Mouse (Mus musculus): ENCODE measurements around the gene Slc22a15.

Gene Slc22a15

DNA sequence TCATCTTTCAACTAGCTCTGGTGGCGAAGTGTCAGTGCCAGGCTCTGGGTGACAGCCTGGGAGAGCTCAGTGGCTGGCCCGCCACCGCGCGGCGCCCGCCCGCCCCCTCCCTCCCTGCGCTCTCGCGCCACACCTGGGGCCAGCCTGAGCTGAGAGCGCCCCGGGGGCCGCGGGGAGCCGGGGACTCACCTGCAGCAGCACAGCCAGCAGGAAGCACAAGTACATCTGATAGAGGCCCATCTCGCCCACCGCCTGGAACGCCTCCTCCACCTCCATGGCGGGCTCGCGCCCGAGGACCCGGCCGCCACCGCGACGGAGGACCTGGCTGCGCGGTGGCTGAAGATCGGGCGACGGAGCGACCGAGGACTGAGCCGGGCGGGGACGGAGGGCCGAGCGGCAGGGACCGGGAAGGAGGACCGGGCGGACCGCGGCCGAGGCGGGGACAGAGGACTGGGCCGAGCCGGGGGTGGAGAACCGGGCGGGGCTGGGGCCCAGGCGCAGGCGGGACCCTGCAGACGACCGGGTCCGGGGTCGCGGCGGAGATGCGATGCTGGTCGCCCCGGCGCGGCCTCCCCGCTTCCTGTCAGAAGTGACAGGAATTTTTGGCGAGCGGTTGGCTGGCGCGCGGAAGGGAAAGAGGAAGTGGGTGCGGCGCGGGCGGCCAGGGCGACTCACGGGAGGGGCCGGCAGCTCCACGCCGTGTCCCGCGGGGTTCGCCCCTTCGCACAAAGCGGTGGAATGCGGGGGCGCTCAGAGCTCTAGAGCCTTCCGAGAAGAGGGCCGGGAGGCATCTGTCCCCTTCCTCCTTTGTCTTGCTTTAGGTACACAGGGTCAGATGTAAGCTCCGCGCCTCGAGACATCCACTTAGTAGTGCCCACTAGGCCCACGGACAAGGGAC is at the start of gene Slc22a15:
TSS of gene Slc22a15 (minus strand) at position 611 of the 898 bp plus-strand sequence.
- DNase-seq, result peak; percentile 82 to 85

DNA sequence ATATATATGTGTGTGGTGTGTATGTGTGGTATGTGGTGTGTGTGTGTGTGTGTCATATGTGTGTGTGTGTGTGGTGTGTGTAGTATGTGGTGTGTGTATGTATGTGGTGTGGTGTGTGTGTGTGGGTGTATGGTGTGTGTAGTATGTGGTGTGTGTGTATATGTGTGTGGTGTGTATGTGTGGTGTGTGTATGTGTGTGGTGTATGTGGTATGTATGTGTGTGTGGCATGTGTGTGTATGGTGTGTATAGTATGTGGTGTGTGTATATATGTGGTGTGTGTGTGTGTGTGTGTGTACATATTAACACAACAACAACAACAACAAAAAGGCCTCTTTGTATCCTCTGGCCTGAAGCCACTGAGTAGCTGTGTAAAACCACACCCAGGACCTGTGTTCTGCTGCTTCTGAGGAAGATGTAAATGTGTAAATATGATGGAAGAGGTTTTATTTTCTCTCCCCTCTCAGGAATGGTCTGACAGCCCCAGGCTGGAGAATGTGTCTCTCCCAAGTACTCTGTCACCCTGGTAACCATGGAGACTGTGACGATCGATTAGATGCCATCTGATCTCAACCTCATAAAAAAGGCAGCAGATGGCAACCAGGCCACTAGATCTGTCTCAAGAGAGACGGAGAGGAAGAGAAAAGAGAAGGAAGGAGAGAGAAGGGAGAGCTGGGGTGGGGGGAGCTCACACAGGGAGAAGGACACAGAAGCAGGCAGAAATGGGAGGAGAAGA is 42.7 kb upstream of the Slc22a15 start:
- DNase-seq, result no peak

DNA sequence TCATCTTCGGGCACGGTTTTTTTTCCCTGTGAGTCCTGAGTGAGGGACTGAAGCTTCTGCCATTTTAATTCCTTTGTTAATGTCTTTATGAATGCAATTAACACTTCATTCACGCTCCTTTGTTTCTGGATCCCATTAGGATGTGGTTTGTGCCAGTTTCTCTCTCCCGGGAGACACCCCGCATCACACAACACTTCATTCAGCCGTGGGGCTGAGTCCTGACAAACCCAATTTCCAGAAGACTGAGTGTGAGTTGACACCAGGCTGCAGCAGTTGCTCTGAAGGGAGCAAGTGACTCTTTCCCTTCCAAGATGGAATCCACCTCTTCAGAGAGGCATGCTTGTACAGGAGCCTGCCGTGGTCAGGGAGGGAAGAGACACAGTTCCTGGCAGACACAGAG is 40.1 kb upstream of the Slc22a15 start:
- DNase-seq, result no peak

DNA sequence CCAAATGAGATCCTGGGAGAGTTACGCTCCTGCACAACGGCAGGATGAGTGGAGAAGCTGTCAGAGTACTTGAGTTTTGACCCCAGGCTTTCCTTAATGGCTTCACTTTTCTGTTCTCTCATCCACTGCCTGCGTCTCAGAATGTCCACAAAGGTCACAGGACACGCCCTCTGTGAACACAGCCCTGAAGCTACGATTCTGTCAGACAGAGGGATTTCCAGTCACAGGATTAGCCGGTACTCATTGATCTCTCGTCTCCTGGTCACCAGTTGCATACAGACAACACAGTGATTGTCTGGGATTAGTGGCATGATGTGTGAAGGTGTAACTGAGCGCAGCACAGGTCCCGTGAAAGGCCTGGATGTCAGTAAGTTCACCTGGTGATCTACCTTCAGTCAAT is 39.2 kb upstream of the Slc22a15 start:
- no peak for DNase-seq

GRCm38 (mm10) chr3:101961146-101961835 is 37.0 kb upstream of the Slc22a15 start:
- DNase-seq, result no peak

DNA sequence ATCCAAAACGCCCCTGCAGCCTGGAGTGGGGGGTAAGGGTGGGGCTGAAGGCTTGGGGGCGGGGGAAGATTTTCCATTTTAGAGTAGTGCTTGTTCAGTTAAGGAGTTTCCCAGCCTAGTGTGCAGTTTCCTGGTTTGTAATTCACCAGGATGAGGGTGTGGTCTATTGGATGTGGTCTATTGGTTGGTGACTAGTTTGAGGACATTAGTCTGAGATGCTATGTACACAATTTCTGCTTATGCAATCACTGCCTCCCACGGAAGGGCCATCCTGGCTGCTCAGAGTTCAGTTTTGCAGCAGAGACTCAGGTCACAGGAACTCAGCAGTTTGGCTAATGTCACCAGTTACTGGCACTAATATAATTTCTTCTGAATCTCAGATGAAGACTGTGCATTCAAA is 33.8 kb upstream of the Slc22a15 start:
- DNase-seq, result peak; percentile 19 to 58

GRCm38 (mm10) chr3:101953506-101953905 is 29.3 kb upstream of the Slc22a15 start:
- DNase-seq, result no peak

DNA sequence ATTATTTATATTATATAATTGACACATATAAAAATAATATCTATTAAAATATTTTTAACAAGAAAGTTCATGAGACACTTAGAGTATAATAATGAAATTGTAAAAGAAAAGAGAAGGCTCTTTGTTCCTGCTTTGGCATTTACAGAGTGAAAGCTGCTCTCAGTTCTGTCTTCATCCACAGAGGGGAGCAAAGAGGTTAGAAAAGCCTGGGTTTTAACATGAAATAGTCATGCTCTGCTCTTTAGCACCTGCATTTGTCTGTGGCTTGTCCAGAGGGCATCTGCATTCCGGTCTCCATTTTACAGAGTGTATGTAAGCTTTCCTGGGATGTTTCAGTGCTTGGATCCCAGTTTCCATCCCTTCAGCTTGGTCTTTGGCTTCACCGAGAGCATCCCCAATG is 28.3 kb upstream of the Slc22a15 start:
- DNase-seq, result no peak

- DNase-seq, result peak; percentile 78 to 88
Measured at GRCm38 (mm10) chr3:101948572-101948971, 24.3 kb upstream of the Slc22a15 start.

- DNase-seq, result peak in 1 of 2 experiments; percentile 25
Measured at GRCm38 (mm10) chr3:101947250-101947649, 23.0 kb upstream of the Slc22a15 start.

GRCm38 (mm10) chr3:101945257-101945656 is 21.0 kb upstream of the Slc22a15 start:
- DNase-seq, result no peak

DNA sequence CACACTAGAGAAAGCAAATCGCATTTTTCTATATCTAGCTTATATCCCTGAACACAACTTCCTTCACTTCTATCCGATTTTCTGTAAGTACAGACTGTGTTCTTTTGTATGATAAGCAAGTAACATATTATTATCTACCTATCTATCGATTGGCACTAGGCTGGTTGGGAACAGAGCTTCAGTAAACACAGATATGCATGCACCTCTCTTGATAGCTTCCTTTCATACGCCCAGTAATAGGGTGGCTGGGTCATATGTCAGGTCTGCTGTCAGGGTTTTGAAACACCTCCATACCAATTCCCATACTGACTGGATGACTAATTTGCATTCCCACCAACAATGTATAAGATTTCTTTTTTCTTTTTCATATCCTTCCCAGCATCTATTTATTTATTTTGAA is 16.2 kb upstream of the Slc22a15 start:
- no peak for DNase-seq

DNA sequence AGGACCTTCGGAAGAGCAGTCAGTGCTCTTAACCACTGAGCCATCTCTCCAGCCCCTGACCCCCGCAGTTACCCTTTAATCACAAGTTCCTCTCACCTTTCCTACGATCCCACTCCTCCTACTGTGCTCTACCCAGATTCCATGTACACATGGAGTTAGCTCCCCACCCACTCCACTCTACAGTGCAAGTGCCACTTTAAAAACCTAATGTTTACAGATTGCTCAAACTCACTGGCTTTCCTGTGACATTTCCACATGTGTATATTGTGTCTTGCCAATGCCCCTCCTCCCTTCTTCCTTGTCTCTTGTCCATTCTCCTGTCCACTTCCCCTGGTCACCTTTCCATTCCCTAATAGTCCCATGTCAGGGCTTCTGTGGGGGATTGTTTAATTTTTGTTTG is 15.6 kb upstream of the Slc22a15 start:
- peak; percentile 42 to 80 for DNase-seq

- DNase-seq, result peak; percentile 59 to 70
Measured at GRCm38 (mm10) chr3:101939152-101939551, 14.9 kb upstream of the Slc22a15 start.

DNA sequence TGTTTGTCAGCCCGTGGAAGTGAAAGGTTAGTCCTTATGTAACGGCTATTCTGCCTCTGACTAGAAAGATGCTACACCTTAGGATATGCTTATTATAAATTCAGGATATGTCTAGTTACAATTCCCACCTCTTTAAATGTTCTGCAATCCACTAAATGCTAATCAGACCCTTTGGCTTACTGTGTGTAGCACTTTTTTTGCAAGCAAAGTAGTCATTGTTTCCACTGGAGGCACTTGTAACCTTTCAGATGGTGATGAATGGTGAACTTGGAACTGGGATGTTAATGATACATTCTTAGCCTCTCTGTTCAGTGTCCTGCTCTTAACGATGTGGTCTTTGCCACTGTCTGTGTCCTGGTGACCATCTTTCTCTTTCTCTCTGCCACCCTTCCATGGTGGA is 12.1 kb upstream of the Slc22a15 start:
- DNase-seq, result no peak

DNA sequence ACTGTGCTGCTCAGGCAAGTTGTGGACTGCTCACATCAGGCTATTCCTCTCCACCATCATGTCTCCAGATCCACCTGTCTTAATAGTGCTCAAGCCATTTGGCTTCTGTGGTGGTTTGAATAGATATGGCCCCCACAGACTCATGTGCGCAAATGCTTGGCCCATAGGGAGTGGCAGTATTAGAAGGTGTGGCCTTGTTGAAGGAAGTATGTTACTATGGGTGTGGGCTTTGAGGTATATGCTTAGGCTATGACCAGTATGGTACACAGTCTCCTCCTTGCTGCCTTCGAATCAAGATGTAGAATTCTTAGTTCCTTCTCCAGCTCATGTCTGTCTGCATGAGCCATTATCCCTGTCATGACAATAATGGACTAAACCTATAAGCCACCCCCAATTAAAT is 9.6 kb upstream of the Slc22a15 start:
- no peak for DNase-seq

DNA sequence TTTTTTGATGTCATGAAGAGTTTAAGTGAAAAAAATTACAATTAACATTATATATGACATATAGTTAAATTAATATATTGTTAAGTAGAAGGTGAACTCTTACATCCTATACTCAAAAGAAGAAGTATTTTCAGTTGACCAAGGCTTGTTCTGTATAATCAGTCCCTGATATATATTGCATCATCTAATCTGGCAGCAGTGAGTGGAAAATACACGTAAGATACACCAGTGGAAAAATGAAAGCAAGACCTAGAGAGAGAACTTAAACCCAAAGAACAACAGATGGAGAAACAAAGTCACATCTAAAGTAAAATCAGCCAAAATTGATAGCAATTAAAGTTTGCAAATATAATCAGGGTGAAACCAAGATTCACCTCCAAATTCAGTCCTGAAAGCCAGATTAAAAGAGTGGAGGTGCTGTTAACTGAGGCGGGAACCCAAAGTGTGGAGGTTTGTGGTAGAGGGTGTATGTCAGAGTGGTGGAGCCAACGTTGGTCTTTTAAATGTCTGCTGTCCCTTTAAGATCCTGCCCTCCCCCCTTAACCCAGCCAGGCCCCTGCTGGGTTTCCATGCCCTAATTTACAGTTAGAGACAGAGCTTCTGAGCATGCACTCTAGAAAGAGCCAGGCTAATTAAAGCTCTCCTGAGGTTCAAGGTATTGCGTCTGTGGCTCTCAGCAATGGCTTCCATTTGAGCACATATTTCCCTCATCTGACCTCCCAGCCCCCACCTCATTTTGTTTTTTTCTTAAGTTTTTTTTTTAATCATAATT is 5.0 kb upstream of the Slc22a15 start:
- no peak for DNase-seq

- no peak for DNase-seq
Measured at GRCm38 (mm10) chr3:101926636-101927035, 2.4 kb upstream of the Slc22a15 start.

GRCm38 (mm10) chr3:101925663-101926062 is 1.4 kb upstream of the Slc22a15 start:
- DNase-seq, result no peak

DNA sequence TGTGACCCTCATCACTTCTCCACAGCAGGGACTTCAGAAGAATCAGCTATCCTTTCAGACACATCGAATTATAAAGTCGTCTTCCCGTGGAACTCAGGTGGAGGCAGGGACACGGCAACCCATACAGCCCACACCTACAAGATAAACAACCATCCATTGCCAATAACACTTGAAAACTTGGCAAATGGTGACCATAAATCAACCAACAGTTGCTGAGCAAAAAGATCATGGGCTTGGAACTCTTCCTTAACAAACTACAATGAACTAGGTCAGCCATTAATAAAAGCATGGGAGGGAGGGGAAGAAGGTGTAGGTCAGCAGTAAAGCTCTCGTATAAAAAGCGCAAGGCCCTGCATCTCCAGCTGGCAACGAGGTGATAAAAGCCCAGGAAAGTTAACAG is 1.9 kb downstream of the Slc22a15 start:
- peak in 1 of 2 experiments; percentile 34 for DNase-seq

GRCm38 (mm10) chr3:101918526-101918925 is 5.7 kb downstream of the Slc22a15 start:
- no peak for DNase-seq

DNA sequence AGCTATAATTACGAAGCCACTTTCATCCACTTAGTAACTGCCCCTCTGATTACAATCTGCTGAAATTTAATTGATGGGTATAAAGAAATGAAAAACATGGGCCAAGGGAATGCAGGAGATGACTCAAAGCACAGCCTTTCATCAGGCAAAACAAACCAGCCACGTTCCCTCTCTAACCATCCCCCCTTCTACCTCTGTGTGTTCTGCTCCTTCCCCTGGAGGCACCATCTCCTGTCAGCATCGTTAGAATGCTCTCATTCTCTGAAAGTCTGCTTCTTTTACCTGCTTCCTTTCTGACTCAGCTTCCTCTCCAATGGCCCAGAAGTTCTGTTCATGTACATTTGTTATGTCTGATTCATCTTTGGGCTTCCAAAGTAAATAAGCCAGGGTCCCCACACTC is 6.6 kb downstream of the Slc22a15 start:
- DNase-seq, result no peak

DNA sequence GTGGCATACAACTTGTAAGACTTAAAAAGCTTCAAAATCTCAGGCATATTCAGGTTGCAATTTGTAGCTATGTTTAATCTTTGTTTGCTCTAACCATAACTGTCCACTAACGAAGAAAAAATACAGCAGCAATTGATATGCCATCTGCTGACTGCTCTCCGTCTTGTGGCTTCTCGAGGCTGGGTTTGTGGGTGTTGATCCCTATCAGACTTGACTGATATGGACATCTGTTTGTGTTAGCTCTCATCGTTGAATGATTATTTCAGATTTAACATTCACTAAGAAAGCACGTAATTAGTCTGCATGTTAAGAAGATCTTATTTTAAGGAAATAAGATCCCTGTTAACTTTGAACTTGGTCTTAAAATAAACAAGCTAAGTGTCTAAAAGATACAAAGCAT is 7.7 kb downstream of the Slc22a15 start:
- DNase-seq, result no peak
